Mouse (Mus musculus): ENCODE measurements around the gene Fzd1. TPM values are rescaled to one million over a fixed set of nuclear protein-coding genes. Genes with fewer than 3 reads are reported as not detected.

The Fzd1 gene
- polyA plus RNA-seq, 1 experiment from 2014 or later = 24.7 TPM

DNA sequence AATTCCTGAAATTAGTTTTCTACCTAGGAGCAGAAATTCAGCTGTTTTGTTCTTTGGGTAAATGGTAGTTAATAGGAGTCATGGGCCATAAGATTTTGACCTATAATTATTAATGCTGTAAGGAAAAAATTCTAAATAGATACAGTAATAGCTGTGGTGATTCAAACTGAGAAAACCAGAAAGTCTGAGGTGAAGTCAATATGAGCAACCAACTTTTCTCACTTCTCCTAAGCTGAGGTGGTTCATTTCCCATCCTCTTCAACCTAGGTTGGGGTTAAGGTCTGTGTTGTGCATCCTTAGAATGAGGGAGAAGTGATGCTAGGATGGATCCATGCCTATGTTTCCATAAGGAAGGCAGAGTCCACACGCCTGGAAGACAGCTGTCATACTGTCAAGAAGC lies 12.8 kb upstream of the Fzd1 start:
- Histone ChIP-seq H3K27me3 (replicated peaks) (no peaks in the 10 kb centered on the region), H3K4me1 (no peaks in the 10 kb centered on the region), H3K27ac (no peak overlapping the region), H3K4me2 (no peak overlapping the region), H3K9me3 (no peaks in the 10 kb centered on the region), H3K36me3 (no peaks in the 10 kb centered on the region), H3K9ac (no peak overlapping the region), H3K4me3 (replicated peaks) (no peak overlapping the region)
- WGBS = 86% methylated on average over 1 of the region's 1 CpGs
- no peak for ATAC-seq (ENCODE audit: insufficient read depth, low FRiP score, low read depth)

DNA sequence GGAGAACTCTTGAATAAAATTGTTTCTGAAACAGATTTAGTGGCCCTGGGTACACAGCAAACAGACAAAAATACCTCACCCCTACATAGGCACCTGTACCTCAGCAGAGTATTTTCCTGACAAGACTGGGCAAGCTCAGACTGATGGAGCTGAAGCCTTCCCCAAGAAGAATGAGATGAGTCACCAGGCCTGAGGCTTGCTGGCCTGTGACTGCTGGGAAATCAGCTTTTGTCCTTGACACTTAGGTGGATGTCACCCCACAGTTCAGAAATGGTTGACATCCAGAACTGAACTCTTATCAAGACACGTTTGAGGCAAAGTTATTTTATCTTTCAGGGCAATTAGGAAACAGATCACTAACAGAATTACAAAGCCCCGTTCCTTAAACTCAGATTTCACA lies 10.1 kb upstream of the Fzd1 start:
- no peaks in the 10 kb centered on the region for H3K9me3 ChIP-seq
- no peaks in the 10 kb centered on the region for H3K36me3 ChIP-seq
- no peak for ATAC-seq (ENCODE audit: insufficient read depth, low FRiP score, low read depth)
- no peak overlapping the region for H3K27ac ChIP-seq
- no peak overlapping the region for H3K4me3 ChIP-seq (replicated peaks)
- no peak overlapping the region for H3K4me2 ChIP-seq
- WGBS = 50% methylated on average over 2 of the region's 2 CpGs
- no peaks in the 10 kb centered on the region for H3K27me3 ChIP-seq (replicated peaks)
- H3K9ac ChIP-seq = no peak overlapping the region
- no peaks in the 10 kb centered on the region for H3K4me1 ChIP-seq

DNA sequence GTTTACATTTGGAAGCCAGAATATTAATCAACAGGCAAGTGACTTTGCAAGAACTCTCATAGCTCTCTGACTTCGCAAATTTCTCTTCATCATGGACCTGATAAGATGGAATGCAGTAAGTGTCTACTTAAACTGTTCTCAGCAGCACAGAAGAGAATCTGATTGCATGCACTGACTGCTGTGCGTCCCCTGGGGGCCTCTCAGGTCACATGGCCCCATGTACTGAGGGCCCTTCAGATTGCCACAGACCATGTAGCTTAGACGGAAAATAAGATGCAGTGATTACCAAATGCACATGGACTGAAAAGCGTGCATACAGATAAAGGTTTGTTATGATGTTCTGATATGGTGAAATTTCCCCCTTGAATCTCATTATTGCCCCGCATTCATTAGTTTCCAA lies 8.9 kb upstream of the Fzd1 start:
- no peak overlapping the region for H3K4me3 ChIP-seq (replicated peaks)
- H3K4me2 ChIP-seq = no peak overlapping the region
- ATAC-seq (ENCODE audit: insufficient read depth, low FRiP score, low read depth) = no peak
- no peak overlapping the region for H3K27ac ChIP-seq
- H3K9me3 ChIP-seq = no peaks in the 10 kb centered on the region
- no peak overlapping the region for H3K9ac ChIP-seq
- H3K4me1 ChIP-seq = no peaks in the 10 kb centered on the region
- H3K27me3 ChIP-seq (replicated peaks) = no peaks in the 10 kb centered on the region
- WGBS = 58% methylated on average over 5 of the region's 5 CpGs
- H3K36me3 ChIP-seq = no peaks in the 10 kb centered on the region

DNA sequence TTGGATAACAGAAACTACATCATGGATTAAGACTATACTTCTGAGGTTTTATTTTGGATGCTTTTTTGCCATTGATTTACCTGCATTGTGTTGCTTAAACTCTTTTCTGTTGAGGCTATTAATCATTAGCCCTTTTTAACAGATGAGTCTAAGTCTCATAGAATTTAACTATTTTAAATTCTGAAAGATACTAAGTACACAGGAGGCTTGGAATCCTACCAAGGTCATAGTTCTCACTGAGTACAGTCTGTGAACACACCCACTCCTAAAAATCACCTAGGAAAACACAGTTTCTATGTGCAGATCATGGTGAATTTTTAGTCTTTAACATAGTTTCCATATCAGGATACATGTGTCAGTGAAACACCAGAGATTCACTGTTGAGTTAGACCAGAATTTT lies 4.1 kb upstream of the Fzd1 start:
- H3K27ac ChIP-seq = no peak overlapping the region
- no peaks in the 10 kb centered on the region for H3K27me3 ChIP-seq (replicated peaks)
- peaks cover 3% of the 10 kb centered on the region; the same call in 1 of the 2 replicates for H3K4me1 ChIP-seq
- no peak overlapping the region for H3K4me2 ChIP-seq
- no peak overlapping the region for H3K9ac ChIP-seq
- ATAC-seq (ENCODE audit: insufficient read depth, low FRiP score, low read depth) = no peak
- H3K36me3 ChIP-seq = no peaks in the 10 kb centered on the region
- no peak overlapping the region for H3K4me3 ChIP-seq (replicated peaks)
- no peaks in the 10 kb centered on the region for H3K9me3 ChIP-seq

DNA sequence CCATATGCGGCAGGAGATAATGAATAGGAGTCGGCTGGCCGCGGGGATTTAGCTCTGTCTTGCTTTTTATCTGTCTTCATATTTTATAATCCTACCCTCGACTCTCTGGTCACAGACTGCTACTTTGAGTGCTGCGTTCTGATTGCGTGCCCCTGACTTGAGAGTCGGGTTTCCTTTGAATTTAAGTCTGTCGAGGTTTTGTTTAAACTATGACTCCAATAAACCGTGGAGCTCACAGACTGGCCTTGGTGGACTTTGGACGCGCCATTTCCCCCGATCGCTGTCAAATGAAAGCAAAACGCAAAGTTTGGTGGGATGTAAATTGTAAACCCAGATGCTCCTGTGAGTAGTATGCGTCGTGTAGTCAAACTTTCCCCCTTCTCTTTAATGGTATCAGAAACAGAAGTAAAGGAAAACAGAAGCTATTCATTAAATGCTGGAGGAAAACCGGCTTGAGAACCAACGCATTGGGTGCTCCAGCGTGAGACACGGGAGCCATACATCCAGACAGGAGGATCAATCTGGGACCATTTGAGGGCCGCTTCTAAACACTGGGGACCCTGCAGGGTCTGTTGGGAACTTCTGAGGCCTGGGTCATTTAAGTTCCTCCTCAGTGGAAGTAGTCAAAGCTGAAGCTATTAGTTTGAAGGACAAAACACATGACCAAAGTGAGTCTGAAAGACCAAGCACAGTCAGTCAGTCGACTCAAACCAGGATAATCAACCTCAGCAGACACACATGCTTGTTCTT lies 671 bp upstream of the Fzd1 start:
- H3K9me3 ChIP-seq = no peaks in the 10 kb centered on the region
- H3K4me2 ChIP-seq = peak overlapping the region; percentile 80
- peak overlapping the region; percentile 90 for H3K4me3 ChIP-seq (replicated peaks)
- H3K9ac ChIP-seq = peak overlapping the region; percentile 49
- 2% methylated on average over 23 of the region's 23 CpGs for WGBS
- peak overlapping the region; percentile 98 for H3K27ac ChIP-seq
- peaks cover 8% of the 10 kb centered on the region for H3K4me1 ChIP-seq
- no peaks in the 10 kb centered on the region for H3K36me3 ChIP-seq
- peak; percentile 16 for ATAC-seq (ENCODE audit: insufficient read depth, low FRiP score, low read depth)
- no peaks in the 10 kb centered on the region for H3K27me3 ChIP-seq (replicated peaks)

DNA sequence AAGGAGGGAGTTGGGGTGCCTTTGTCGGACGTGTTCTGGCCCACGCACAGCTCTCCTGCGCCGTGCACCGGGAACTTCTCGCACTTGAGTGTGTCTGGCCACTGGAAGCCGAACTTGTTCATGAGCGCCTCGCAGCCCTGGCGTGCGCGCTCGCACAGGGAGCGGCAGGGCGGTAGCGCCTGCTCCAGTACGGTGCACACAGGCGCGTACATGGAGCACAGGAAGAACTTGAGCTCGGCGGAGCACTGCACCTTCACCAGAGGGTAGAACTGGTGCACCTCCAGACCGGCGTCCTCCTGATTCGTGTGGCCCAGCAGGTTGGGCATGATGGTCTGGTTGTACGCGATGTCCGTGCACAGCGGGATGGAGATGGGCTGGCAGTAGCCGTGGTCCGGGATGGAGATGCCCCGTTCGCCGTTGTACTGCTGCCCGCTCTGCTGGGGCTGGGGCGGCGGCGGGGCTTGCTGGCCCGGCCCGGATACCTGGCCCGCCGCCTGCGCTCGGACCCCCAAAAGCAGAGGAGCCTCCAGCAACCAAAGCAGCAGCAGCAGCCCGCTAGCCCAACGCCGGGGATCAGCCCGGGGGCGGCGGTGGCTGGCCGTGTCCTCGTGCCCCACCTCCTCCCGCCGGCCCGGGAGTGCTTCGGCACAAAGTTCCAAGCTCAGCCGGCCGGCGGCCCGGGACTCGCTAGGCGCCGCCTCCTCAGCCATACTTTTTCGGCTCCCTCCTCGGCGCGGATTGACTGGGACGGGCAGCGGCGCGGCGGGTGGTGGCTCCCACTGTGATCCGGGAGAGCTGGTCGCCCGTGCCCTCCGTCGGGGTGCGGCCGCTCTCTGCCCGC lies 744 bp downstream of the Fzd1 start:
- Histone ChIP-seq H3K36me3 (no peaks in the 10 kb centered on the region), H3K9ac (peak overlapping the region; percentile 94)

DNA sequence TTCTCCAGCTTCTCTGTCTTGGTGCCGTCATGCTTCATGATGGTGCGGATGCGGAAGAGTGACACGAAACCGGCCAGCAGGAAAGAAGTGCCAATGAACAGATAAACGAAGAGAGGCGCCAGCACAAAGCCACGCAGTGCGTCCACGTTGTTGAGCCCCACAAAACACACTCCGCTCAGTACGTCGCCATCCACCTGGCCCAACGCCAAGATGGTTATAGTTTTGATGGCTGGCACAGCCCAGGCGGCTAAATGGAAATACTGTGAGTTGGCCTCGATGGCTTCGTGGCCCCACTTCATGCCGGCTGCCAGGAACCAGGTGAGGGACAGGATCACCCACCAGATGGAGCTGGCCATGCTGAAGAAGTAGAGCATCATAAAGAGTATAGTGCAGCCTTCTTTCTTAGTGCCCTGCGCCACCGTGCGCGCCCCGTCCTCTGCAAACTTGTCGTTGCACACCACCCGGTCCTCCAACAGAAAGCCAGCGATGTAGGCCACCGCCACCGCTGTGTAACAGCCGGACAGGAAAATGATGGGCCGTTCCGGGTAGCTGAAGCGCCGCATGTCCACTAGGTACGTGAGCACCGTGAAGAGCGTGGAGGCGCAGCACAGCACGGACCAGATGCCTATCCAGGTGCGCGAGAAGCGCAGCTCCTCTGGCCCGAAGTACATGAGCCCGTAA lies 1.7 kb downstream of the Fzd1 start:
- H3K27ac ChIP-seq = peak overlapping the region; percentile 98; the same call in 1 of the 2 replicates
- no peaks in the 10 kb centered on the region for H3K27me3 ChIP-seq (replicated peaks)
- 4% methylated on average over 43 of the region's 43 CpGs for WGBS

More for the DNA sequence above, 744 bp downstream of the Fzd1 start:
- ATAC-seq (ENCODE audit: insufficient read depth, low FRiP score, low read depth) = peak; percentile 54
- Histone ChIP-seq H3K27me3 (replicated peaks) (no peaks in the 10 kb centered on the region), H3K4me3 (replicated peaks) (peak overlapping the region; percentile 90), H3K4me2 (peak overlapping the region; percentile 80), H3K9me3 (no peaks in the 10 kb centered on the region), H3K4me1 (peaks cover 8% of the 10 kb centered on the region), H3K27ac (peak overlapping the region; percentile 98)
- under 1% methylated on average over 80 of the region's 80 CpGs for WGBS

DNA sequence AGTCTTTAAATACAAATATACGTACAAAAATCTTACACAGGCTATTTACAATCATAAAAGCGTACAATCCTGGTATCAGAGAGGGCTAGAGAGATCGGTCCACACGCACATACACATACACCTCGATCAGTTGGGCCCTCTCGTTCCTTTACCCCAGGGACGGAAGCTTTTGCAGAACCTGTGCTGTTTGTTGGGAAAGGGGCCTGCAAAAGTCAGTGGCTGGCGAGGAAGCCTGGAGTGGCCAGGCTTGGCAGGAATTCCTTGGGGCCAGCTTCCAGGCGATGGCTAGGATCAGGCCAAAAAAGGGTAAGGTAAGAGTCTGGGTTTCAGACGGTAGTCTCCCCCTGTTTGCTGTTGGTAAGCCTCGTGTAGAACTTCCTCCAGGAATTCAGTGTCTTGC lies 2.5 kb downstream of the Fzd1 start:
- H3K27ac ChIP-seq = no peak overlapping the region
- peak overlapping the region; percentile 80 for H3K4me2 ChIP-seq
- peaks cover 8% of the 10 kb centered on the region for H3K4me1 ChIP-seq
- H3K36me3 ChIP-seq = no peaks in the 10 kb centered on the region
- 35% methylated on average over 11 of the region's 11 CpGs for WGBS
- no peaks in the 10 kb centered on the region for H3K27me3 ChIP-seq (replicated peaks)
- no peaks in the 10 kb centered on the region for H3K9me3 ChIP-seq
- 0 out of 2 replicates have a peak overlapping the region, but pooled peaks have one; percentile 17 for H3K9ac ChIP-seq
- ATAC-seq (ENCODE audit: insufficient read depth, low FRiP score, low read depth) = no peak
- H3K4me3 ChIP-seq (replicated peaks) = peak overlapping the region; percentile 90

More for the DNA sequence above, 1.7 kb downstream of the Fzd1 start:
- Histone ChIP-seq H3K9ac (peak overlapping the region; percentile 94), H3K36me3 (no peaks in the 10 kb centered on the region), H3K9me3 (no peaks in the 10 kb centered on the region), H3K4me3 (replicated peaks) (peak overlapping the region; percentile 90), H3K4me2 (peak overlapping the region; percentile 80), H3K4me1 (peaks cover 8% of the 10 kb centered on the region)
- ATAC-seq (ENCODE audit: insufficient read depth, low FRiP score, low read depth) = 0 out of 2 replicates have a peak, but pooled peaks have one; percentile 12

DNA sequence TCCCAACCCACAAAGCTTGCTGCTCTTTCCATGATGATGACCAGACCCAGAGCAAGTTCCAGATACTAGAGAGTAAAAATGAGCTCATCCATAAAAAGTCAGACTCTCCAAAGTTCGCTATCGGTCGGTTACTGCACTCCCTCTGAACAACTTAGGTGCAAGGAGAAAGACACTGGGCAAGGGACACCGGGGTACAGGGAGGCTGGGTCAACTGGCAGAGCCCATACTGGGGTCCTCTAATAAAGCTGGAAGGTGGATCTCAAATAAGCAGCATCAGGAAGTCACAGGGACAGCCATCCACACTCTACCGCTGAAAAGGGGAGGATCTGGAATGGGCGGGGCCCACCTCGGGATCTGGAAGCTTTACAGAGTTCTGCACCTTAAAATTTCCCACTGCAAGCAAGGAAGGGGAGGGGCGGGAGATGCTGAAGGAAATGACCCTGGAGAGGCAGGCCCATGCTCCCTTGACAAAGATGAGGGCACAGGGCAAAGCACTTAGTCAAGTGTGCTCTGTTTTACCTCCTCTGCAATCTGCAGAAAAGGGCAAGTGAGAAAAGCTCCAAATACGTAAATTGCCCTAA lies 3.0 kb downstream of the Fzd1 start:
- Histone ChIP-seq H3K27me3 (replicated peaks) (no peaks in the 10 kb centered on the region), H3K9ac (no peak overlapping the region), H3K36me3 (no peaks in the 10 kb centered on the region), H3K9me3 (no peaks in the 10 kb centered on the region), H3K27ac (no peak overlapping the region), H3K4me3 (replicated peaks) (peak overlapping the region; percentile 90), H3K4me1 (peaks cover 8% of the 10 kb centered on the region), H3K4me2 (peak overlapping the region; percentile 80)
- WGBS = 32% methylated on average over 9 of the region's 9 CpGs
- no peak for ATAC-seq (ENCODE audit: insufficient read depth, low FRiP score, low read depth)

DNA sequence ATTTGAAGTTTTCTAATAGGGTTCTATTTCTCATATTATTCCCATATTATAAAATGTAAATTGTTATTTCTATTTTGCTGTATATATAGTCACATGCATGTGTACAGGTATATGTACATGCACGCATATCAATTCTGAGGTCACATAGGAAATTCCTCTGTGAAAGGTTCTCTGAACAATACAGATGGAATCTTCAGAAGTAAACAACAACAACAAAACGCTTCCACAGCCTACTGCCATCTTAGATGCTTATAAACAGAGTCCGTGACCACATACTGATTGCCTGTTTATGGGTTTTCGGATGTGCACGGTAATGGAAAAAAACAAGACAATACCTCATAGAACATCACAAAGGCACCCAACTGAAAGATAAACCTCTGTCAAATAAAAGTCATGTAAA lies 4.7 kb downstream of the Fzd1 start:
- no peaks in the 10 kb centered on the region for H3K27me3 ChIP-seq (replicated peaks)
- H3K9ac ChIP-seq = no peak overlapping the region
- no peak overlapping the region for H3K27ac ChIP-seq
- H3K4me2 ChIP-seq = no peak overlapping the region
- H3K9me3 ChIP-seq = no peaks in the 10 kb centered on the region
- no peaks in the 10 kb centered on the region for H3K36me3 ChIP-seq
- H3K4me3 ChIP-seq (replicated peaks) = no peak overlapping the region
- WGBS = 87% methylated on average over 5 of the region's 5 CpGs
- ATAC-seq (ENCODE audit: insufficient read depth, low FRiP score, low read depth) = no peak
- H3K4me1 ChIP-seq = peaks cover 5% of the 10 kb centered on the region; the same call in 1 of the 2 replicates

DNA sequence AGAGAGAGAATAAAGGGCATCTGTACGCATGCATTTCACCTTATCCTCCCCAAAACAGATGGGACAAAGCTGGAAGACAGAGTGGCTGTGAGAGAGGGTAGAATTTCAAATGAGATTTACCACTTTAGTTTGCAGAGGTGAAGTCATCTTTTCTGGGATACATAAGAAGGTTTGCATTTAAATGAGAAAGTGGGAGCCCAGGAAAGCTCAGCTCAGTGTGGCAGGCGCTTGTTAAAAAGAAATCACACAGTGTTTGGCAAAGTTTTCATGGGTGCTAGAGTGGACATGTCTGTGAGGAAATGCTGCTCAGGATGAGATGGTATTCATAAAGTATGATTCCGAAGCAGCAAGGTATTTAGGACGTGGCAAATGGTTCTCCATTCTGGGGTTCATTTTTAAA lies 15.1 kb downstream of the Fzd1 start:
- Histone ChIP-seq H3K27ac (no peak overlapping the region), H3K36me3 (no peaks in the 10 kb centered on the region), H3K4me2 (no peak overlapping the region), H3K4me1 (no peaks in the 10 kb centered on the region), H3K9me3 (no peaks in the 10 kb centered on the region), H3K4me3 (replicated peaks) (no peak overlapping the region), H3K9ac (no peak overlapping the region), H3K27me3 (replicated peaks) (no peaks in the 10 kb centered on the region)
- ATAC-seq (ENCODE audit: insufficient read depth, low FRiP score, low read depth) = no peak
- 77% methylated on average over 4 of the region's 4 CpGs for WGBS

All from stomach, embryonic 15.5 days (tissue).